Mouse (Mus musculus): ENCODE results near the gene Sp4. TPM values are rescaled to one million over a fixed set of nuclear protein-coding genes. Genes with fewer than 3 reads are reported as not detected.

Sp4 gene
- total RNA-seq, 2 experiments from 2014 or later: 10.2 to 10.3 TPM

GRCm38 (mm10) chr12:118285099-118285498 is 16.1 kb downstream of the Sp4 start:
- intact Hi-C loops (cut with DNase I): no loop called here
- DNase-seq: peak in 1 of 2 experiments; percentile 9

- intact Hi-C loops (cut with DNase I): no loop called here
- no peak for DNase-seq
Observed at GRCm38 (mm10) chr12:118281961-118282360, 19.3 kb downstream of the Sp4 start.

- intact Hi-C loops (cut with DNase I): no loop called here
- DNase-seq: no peak
Observed at GRCm38 (mm10) chr12:118276385-118276784, 24.9 kb downstream of the Sp4 start.

- no peak for DNase-seq
- intact Hi-C loops (cut with DNase I): no loop called here
Observed at GRCm38 (mm10) chr12:118264905-118265304, 36.3 kb downstream of the Sp4 start.

- no peak for DNase-seq
- intact Hi-C loops (cut with DNase I): no loop called here
Observed at GRCm38 (mm10) chr12:118263878-118264277, 37.4 kb downstream of the Sp4 start.

- intact Hi-C loops (cut with DNase I): no loop called here
- no peak for DNase-seq
Observed at GRCm38 (mm10) chr12:118255292-118255782, 45.9 kb downstream of the Sp4 start.

GRCm38 (mm10) chr12:118221182-118221581 is 80.1 kb downstream of the Sp4 start:
- DNase-seq: no peak
- intact Hi-C loops (cut with DNase I): no loop called here

- DNase-seq: no peak
- intact Hi-C loops (cut with DNase I): no loop called here
Observed at GRCm38 (mm10) chr12:118220062-118220461, 81.2 kb downstream of the Sp4 start.

- intact Hi-C loops (cut with DNase I): no loop called here
- DNase-seq: no peak
Observed at GRCm38 (mm10) chr12:118212163-118212562, 89.1 kb downstream of the Sp4 start.

GRCm38 (mm10) chr12:118198386-118199093 is 102.7 kb downstream of the Sp4 start, which contains the start of gene Dnah11:
TSS of gene Dnah11 (minus strand) at chr12:118199043.
- intact Hi-C loops (cut with DNase I): no loop called here
- DNase-seq: peak; percentile 68 to 73

- no peak for DNase-seq
- intact Hi-C loops (cut with DNase I): no loop called here
Observed at GRCm38 (mm10) chr12:118196583-118196982, 104.7 kb downstream of the Sp4 start.

- no peak for DNase-seq
- intact Hi-C loops (cut with DNase I): no loop called here
Observed at GRCm38 (mm10) chr12:118189535-118189934, 111.7 kb downstream of the Sp4 start.

GRCm38 (mm10) chr12:118187663-118188062 is 113.6 kb downstream of the Sp4 start:
- intact Hi-C loops (cut with DNase I): no loop called here
- DNase-seq: no peak

GRCm38 (mm10) chr12:118186881-118187489 is 114.3 kb downstream of the Sp4 start:
- intact Hi-C loops (cut with DNase I): no loop called here
- DNase-seq: no peak

GRCm38 (mm10) chr12:118186120-118186880 is 114.9 kb downstream of the Sp4 start:
- DNase-seq: no peak

More at GRCm38 (mm10) chr12:118186120-118186880, 114.9 kb downstream of the Sp4 start:
- intact Hi-C loops (cut with DNase I): no loop called here

Other genes with a start within 250 kb of the Sp4 start
- gene Dnah11, start 102.4 kb downstream of the Sp4 start, total RNA-seq (2021): under 1 TPM in 1 of 2 experiments, not detected in 1; 0.07 TPM

Data from heart, postnatal 14 days (tissue).